Mouse (Mus musculus): Measurements from ENCODE around the gene Anxa8.

Gene Anxa8

DNA sequence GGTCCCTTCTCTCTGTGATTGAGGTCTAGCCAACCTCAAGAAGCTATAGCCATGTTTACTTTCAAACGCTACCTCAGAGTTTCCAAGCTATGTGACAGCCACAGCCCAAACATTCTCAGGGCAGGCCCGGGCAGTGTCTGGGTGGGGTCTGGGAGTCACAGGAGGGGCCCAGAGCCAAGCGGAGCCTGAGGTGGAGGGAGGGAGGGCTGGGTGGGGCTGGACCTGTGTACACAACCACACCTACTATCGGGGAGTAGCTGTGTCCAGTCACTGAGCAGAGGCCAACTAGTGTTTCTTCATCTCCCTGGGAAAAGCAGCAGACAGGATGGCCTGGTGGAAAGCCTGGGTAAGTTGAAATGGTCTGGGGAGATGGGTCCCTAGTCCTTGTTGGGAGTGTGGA lies at the start of gene Anxa8:
Anxa8 (plus strand) TSS at position 251 of the 400 bp plus-strand sequence.
- no peak for DNase-seq (ENCODE audit: low spot score in 2 of 2)

DNA sequence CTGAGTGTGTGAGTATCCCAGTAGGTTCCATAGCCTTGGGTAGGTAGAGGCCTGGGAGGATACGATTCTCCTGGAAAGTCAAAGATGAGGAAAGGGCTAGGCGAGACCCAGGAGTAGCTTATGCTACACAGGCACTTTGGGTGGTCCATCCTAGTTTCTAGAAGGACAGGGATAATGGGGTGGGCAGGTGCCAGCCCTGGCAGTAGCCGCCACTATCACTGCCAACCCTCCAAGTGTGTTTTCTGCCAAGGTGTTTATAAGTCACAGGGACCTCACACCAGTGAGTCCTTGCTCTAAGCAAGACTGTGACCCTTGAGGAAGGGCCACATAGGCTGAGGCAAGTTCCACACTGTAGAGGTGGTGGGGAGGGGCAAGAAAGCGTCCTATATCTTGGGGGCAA lies 44.5 kb upstream of the Anxa8 start:
- no peak for DNase-seq (ENCODE audit: low spot score in 2 of 2)

DNA sequence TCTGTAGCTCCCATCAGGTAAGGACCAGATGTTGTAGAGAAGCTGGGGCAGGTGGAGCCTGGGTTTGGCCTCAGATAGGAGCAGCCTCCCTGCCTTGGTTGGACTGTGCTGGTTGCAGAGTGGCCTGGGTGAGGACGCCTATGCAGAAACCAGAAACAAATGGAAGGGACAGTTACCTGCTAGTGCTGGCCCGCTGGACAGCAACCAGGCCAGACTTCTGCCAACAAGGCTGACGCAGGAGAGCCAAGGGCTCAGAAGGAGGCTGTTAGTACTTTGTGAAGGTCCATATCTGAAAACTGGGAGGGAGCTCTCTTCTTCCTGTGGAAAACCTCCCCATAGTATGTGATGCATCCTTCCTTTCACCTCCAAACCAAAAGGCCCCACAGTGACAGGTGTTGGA lies 42.4 kb upstream of the Anxa8 start:
- no peak for DNase-seq (ENCODE audit: low spot score in 2 of 2)

DNA sequence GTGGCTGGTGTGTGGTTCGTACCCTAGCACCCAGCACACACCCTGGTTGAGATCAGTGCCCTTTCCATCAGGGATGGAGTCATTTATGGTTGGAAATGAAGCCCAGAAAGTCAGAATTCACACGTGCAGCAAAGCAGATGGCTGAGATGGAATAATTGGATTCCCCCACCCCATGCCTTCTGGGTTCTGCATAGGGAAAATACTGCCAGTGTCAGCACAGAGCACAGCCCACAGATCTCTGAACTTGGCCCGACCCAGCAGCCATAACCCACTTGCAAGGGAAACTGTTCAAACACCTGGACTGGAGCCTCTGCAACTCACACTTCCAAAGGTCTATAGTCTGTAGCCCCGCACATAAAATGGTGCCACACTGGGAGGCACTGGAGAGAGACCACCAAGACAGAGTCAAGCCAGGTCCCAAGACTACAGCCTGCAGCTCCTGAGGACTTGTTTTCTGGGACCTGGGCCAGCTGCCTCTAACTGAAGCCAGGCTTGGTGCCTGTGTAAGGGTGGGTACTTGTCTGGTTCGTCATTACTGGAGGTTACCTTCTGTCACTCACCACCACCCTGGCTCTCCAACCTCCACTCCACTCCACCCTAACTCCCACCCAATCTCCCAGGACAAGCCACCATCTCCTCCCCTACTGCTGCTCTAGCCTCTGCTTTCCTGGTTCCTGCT lies 35.5 kb upstream of the Anxa8 start:
- no peak for DNase-seq (ENCODE audit: low spot score in 2 of 2)

DNA sequence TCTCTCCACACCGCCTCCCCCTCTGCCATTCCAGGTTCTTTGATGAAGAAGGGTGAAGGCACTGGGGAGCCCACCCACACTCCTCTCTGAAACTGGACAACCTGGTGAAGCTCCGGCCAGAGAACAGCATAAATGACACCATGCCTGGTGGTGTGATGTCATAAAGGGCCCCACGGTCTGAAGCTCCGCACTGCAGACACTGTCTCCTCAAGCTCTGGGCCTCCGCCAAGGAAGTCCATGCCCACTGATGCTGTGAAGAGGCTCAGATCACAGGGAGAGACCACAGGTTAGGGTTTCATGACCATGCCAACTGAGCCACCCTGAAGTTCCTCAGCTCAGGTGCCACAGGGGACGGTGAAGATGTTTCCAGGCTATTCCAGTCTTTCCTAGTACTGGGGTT lies 33.3 kb upstream of the Anxa8 start, which contains the start of gene Antxrl:
Antxrl (plus strand) TSS at position 192 of the 400 bp plus-strand sequence.
- no peak for DNase-seq (ENCODE audit: low spot score in 2 of 2)

DNA sequence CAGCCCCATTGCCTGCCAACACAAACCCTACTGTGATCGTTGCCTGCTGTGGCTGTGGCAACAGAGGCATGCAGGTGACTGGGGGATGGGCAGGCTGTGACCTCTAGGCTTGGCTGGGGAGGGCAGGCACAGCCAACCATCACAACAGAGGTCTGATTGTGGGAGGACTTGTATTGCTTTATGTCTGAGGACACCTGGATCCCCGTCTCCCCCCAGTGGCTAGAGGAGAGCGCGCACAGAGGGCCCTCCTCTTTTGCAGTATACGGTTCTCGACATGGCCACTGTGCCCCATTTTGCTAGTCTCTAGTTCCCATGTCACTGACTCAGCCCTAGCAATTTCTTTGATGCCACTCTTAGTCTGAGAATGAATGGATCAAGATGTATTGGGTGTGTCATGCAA lies 14.1 kb upstream of the Anxa8 start:
- DNase-seq (ENCODE audit: low spot score in 2 of 2), result no peak

DNA sequence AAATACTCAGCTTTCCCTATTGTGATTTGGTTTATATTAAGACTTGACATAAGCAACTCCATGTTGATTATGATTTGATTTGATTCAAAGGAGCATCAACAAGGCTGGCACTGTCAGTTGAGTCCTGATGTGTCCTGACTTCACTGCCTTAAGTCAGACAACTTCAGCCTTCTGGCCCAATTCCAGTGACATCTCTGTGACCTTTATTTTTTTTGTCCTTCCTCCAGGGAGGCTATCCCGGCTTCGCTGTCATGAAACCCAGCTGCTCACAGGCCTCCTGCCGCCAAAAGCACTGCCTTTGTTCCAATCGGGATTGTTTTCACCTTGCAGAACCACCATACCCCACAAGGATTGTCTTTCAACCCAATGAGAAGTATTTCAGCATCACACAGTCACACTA lies 10.4 kb upstream of the Anxa8 start:
- no peak for DNase-seq (ENCODE audit: low spot score in 2 of 2)

DNA sequence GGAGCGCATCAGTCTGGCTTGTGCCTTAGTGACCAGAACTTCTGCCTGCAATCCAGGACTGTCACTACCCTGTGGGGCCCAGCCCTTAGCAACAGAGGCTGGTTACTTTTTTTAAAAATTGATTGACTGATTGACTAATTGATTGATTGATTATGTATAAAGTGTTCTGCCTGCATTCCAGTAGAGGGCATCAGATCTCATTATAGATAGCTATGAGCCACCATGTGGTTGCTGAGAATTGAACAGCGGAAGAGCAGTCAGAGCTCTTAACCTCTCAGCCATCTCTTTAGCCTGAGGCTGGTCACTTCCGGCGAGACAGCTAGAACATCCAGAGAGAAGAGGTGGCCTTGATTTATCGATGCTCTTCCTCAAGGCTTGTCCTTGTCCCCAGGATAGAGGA lies 8.6 kb upstream of the Anxa8 start:
- no peak for DNase-seq (ENCODE audit: low spot score in 2 of 2)

DNA sequence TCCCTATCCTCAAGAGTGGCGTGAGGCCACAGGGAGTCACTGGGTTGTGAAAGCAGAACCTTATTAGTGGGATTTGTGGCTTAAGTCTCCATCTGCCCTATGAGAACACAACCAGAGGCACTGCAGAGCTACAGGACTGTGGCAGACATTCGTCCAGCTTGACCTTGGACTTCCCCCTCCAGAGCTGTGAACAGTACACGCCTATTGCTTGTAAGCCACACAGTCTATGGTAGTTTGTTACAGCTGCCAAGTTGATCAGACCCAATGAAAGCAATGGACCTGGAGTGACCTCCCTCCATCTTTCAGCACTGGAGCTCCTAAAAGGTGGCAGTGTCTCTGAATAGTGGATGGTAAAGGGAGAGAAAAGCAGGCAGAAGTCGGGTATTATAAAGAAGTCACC lies 7.5 kb upstream of the Anxa8 start:
- no peak for DNase-seq (ENCODE audit: low spot score in 2 of 2)

DNA sequence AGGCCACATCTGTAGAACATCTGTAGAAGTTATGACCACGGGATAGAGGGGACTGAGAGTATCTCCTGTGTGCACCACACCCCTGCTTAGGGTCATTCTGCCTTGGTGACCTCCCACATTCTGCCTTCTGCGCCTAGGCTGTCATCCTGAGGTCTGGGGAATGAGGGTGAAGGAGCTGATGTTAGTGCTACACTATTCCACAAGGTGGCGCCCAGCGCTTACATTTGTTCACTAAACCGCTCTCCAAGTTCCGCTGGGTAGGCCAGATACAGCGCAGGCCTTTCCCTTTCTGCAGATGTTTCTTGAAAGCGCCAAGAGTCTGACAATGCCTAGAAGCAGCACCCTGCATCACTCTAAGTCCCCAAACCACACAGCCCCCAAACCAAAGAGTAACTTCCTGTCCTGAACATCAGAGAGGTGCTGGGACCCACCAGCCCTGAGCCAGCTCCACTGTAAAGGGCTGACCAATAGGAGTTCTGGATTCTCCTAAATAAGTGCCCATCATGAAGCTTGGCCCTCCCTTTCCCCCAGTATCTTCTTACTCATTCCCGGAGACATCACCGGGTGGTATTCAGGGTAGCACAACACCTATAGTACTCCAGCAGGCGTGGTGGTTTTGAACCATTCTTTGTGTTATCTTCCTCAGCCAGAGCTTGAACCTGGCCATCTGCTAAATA lies 5.3 kb upstream of the Anxa8 start:
- peak; percentile 65 to 86 for DNase-seq (ENCODE audit: low spot score in 2 of 2)

DNA sequence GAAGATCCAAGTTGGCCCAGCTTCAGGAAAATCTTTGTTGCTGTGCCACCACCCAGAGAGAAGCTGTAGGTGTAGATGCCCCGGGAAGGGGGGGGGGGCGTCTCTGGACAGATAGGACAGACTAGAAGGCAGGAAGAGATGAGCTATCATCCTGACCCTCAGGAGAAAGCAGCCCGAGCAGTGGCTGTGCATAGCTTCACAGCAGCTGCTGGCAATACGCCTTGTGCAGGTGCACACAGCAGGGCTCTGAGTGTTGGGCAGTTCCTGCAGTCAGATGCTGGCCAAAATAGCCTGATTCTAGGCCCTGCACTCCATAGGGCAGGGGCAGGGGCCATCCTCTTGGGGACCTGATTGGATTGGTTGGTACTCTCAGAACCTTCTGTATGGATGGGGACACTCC lies 1.0 kb downstream of the Anxa8 start:
- no peak for DNase-seq (ENCODE audit: low spot score in 2 of 2)

DNA sequence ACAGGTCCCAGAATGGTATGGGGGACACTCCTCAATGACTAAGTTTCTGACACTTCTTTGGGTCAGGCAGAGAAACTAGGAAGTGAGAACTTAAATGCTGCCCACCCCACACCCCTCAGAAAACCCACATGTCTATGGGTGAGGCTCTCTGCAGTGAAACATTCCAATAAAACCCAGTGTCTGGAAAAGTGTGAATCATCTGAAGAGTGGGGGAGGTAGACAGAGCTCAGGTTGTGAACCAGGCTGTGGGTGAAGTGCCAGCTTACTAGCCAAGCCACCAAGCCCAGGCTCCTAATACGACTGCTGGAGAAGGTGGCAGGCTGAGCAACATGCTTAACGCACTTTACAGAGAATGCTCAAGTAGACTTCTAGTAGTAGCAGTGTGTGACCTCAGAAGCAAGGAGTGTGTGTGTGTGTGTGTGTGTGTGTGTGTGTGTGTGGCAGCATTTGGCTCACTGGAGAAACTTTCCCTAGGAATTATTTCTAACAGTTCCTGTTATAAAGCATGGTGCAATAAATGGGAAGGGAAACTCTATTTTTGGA lies 2.1 kb downstream of the Anxa8 start:
- DNase-seq (ENCODE audit: low spot score in 2 of 2), result no peak

DNA sequence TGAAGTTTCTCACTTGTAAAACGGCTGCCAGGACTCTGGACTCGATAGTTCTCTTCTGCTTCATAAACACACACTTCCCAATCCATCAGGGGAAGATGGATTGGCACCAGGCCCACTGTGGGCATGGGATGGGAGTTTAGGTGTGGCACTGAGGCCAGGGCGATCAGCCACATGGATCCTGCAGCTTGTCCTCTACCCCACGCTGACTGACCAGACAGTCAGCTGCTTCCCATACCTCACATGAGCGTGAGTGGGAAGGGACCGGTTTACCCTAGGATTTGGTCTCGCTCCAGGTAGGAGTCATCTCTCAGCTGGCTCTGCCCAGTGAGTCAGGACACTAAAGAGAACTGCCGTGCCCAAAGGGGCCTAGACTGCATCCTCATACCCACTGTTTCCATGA lies 4.0 kb downstream of the Anxa8 start:
- no peak for DNase-seq (ENCODE audit: low spot score in 2 of 2)

DNA sequence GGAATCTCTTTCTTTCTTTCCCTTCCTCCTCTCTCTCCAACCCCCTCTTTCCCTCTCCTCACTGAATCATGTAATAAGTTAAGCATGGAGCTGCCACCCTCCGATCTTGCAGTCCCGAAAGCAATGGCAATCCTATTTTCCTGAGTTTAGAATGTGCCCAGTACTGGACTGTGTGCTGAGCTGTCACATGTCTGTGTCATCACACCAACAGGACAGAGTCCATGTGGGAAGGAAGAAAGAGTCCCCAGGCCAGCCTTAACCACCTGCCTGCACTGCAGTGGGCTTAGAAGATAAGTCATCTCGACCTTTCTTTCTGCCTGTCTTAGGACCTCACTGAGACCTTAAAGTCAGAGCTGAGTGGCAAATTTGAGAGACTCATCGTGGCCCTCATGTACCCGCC lies 5.7 kb downstream of the Anxa8 start:
- DNase-seq (ENCODE audit: low spot score in 2 of 2), result no peak

DNA sequence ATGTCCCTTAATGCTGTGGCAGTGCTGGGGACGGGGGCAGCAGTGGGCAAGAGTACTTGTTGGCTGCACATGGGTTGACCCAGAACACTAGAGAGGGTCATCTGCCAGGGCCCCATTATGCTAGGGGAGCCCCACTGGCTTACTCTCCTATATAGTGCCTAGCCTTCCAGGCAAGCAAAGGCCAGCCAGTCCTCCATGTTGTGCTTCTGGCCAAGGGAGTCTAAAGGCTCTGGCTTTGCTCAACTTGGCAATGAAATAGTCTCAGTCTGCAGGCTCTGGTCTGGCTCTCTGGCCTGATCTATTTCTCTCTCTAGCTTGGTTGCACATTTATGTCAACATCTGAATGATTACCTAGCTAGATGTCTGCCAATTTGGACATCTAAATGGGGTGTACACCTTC lies 7.1 kb downstream of the Anxa8 start:
- no peak for DNase-seq (ENCODE audit: low spot score in 2 of 2)

DNA sequence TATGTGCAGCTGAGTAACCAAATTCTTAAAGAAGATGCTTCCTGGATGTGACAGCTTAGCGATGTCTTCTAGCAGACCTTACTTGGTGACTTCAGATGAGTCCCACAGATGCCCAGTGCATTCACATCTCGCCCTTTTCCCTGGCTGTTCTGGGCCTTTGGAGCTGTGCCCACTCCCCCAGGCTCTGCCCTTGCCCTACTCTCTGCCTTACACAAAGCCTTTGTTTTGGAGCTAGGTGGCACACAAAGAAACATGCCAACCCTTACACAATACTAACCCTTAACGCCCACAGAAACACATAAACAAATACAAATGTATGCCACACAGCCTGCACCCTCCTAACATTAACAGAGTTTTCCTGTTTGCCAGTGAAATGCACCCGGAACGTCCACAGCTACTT lies 10.4 kb downstream of the Anxa8 start:
- no peak for DNase-seq (ENCODE audit: low spot score in 2 of 2)

DNA sequence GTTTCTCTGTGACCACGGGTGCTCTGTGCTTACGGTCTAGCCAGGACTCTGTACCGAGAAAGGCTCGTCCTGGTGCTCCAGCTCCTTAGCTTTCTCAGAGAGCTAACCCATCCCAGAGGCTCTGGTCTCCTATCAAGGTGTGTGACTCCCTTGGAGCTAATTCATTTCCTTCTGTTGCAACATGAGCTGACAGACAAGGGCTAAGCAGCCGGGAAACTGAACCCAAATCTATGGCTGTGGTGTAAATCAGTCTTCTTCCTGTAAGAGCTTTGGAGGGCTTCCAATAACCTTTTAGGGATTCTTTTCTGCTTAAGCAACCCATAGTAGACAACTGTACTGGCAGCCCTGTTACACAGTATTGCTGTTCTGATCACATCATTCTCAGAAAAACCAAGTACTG lies 16.8 kb downstream of the Anxa8 start, which contains the start of gene A630023A22Rik:
A630023A22Rik (minus strand) TSS at position 154 of the 400 bp plus-strand sequence.
- no peak for DNase-seq (ENCODE audit: low spot score in 2 of 2)

DNA sequence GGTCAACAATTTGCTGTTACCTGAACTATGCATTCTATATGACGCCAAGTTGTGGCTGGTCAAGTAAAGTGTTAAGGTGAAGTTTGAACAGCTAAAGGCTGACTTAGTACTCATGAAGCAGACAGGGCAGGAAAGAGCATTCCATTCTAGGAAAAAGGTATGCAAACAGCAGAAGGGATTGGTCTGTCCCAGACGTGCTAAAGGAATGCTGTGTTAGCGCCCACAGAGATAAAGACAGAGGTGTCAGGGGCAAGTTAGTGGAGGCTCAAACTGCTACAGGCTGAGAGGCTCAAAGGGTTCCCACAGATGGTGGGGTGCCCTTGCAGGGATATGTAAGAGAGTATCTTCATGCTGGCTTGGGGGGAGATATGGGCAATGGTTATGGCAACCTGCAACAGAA lies 18.1 kb downstream of the Anxa8 start:
- DNase-seq (ENCODE audit: low spot score in 2 of 2), result no peak

DNA sequence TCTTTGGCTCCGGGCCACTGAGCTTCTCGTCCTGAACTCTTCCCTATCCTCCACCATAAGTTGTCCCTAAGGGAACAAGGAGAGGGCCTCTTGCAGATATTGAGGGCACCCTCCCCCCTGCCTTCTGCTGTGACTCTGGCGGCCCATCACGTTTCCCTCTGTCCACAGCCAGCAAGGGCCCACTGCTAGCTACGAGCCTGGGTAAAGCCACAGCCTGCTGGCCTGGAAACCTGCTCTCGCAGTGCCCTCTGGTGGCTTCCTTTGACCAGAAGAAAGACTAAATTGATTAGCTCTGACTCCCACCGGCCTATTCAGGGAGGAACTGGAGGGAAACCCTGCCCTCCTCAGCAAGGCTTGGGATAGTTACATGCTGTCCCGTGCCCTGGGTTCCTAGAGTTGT lies 19.1 kb downstream of the Anxa8 start:
- DNase-seq (ENCODE audit: low spot score in 2 of 2), result peak; percentile 48 to 64

DNA sequence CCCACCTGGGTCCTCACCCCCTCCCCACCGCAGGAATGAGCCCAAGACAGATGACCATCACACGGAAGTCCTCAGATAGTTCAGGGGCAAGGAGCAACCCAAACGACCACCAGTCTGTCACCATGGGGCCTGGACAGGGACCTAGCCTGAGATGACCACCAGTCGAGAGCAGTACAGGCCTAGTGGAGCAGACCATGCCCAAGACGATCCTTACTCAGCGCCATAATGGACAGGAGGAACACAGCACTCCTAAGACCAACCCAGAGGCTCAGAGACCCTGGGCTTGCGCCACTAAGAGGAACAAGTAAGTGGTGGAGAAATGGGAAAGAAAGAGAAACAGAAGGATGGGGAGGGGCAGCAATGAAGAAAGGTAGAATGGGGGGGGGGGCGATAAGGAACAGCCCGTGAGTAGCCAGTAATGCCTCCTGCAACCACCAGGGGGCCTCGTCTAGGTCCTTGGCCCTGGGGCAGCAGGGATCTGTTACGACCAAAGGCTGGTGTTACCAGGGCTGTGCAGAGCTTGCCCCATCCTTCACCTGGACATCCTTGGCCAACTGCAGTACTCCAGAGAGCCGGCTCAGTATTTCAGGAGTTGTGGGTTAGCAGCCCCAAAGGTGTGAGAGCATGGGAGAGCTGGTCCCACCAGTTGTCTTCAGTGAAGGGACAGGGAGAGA lies 20.7 kb downstream of the Anxa8 start:
- no peak for DNase-seq (ENCODE audit: low spot score in 2 of 2)

DNA sequence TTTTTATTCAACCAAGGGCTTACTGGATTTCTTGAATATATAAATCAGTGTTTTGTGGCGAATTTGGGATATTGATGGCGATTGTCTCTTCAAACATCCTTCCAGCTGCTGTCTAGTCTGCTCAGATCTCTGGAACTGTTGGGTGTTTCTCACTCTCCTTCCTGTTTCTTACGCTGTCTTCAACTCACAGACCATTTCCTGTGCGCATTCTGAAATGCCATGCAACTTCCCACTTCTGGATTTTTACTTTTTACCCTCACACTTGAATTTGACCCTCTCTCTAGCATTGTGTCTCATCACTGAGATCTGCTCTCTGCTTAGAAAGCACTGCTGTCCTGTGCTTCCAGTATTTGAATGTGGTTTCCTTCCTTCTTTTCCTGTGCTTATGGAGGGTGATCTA lies 21.8 kb downstream of the Anxa8 start:
- DNase-seq (ENCODE audit: low spot score in 2 of 2), result no peak

DNA sequence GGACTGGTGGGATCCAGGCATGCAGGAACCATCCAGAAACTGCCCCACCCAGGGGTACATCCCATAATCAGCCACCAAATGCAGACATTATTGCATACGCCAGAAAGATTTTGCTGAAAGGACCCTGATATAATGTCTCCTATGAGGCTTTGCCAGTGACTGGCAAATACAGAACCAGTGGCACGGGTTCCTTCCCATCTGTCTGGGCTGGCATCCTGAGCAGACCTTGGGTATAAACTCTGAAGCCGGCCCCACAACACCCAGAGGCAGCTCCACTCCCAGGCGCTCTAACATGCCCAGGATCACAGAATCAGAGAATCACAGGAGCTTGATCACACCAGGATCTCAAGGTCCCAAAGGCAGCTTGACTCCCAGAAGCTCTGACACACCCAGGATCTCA lies 28.5 kb downstream of the Anxa8 start:
- DNase-seq (ENCODE audit: low spot score in 2 of 2), result no peak

Data from right cerebral cortex, adult 2 months (tissue).